Mouse (Mus musculus) thymus, adult 2 months (tissue): Measurements from ENCODE around the gene Lect2.

Experiments used
- CTCF ChIP-seq: fragments of 200-500 bp; IDR thresholded peaks from 2 replicates; pipeline ENCODE4 v1.5.1; 2012; ENCODE audit warnings: mild to moderate bottlenecking, control low read depth, low read length, moderate library complexity, borderline replicate concordance; ENCODE audit not compliant: control insufficient read depth, poor library complexity, insufficient read depth; ENCODE audit errors: extremely low read depth
- POLR2A ChIP-seq: fragments of 200-500 bp; IDR thresholded peaks from 2 replicates; pipeline ENCODE4 v1.6.1; 2012; ENCODE audit warnings: mild to moderate bottlenecking, low read length, control low read depth, moderate library complexity; ENCODE audit not compliant: control insufficient read depth, poor library complexity, insufficient read depth; ENCODE audit errors: extremely low read depth

DNA sequence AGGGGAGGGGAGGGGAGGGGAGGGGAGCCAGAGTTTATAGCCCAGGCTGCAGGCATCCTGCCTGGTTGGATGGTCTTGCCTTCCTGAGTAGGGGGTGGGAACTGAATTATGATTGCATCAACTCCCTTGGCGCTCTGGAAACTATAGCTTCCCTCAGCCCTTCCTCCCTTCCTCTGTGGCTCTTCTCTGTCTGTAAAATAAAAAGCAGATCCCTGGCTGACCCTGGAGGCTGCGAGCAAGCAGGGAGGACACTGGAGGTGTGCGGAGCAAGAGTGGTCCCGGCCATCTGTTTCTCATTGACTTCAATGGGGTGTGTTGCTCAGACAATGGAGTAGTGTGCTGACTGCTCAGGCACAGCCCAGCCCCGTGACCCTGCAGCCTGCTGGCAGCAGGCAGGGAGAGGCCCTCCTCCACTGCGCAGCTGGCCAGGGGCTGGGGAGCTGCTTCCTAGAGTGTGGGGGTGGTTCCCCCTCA is 33.7 kb upstream of the Lect2 start:
- TF ChIP-seq POLR2A, result no peak
- no peak for TF ChIP-seq CTCF
